Mouse (Mus musculus) C2C12 (cell line): ENCODE measurements around the gene Col4a2.

Experiments
- CEBPB ChIP-seq: IDR thresholded peaks from one replicate; pipeline ENCODE4 v1.6.1; 2011; ENCODE audit warnings: low read depth, mild to moderate bottlenecking, control low read depth, moderate library complexity
- CTCF ChIP-seq: IDR thresholded peaks from one replicate; pipeline ENCODE4 v1.5.1; 2011; ENCODE audit not compliant: control insufficient read depth, insufficient read depth, insufficient read length
- FOSL1 ChIP-seq: IDR thresholded peaks from one replicate; pipeline ENCODE4 v1.8.0; 2011; ENCODE audit warnings: mild to moderate bottlenecking, low read length; ENCODE audit not compliant: poor library complexity, insufficient read depth, severe bottlenecking
- MAX ChIP-seq: IDR thresholded peaks from one replicate; pipeline ENCODE4 v1.6.1; 2011; ENCODE audit warnings: mild to moderate bottlenecking, control low read depth
- MYOD1 ChIP-seq: IDR thresholded peaks from one replicate; pipeline ENCODE4 v1.6.1; 2011; ENCODE audit warnings: low read depth; ENCODE audit not compliant: control insufficient read depth, insufficient read length
- USF1 ChIP-seq: IDR thresholded peaks from one replicate; pipeline ENCODE4 v1.6.1; 2011; ENCODE audit warnings: low read depth, mild to moderate bottlenecking, control low read depth, moderate library complexity

DNA sequence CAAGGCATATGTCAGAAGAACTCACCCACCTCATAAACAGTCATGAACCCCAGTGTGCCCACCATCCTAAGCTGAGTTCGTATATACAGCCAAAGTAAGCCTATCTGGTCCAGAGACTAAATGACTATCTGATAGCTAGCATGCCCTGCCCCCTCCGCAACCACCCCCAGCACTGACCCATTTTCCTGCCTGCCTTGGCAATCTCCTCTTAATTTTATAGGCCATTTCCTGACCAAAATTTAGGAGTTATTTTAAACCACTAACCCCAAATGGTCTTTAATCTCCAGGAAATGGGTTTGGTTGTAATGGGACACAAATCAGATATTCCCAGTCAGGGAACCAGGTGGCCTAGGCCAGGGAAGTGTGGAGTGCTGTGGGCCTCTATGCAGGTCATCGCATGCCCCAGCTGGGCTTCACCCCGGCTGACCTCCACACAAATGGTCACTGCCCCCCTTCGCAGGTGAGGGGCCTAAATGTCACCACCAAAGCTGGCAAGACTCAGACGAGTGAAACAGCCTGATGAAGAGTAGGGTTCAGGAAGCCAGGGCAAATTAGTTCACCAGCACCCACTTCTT, 8.5 kb upstream of the Col4a2 start:
- TF ChIP-seq MAX (no peak), CTCF (no peak), USF1 (no peak), CEBPB (no peak), FOSL1 (no peak), MYOD1 (no peak)
